Mouse (Mus musculus): ENCODE data around the gene Nutf2. TPM values are rescaled to one million over a fixed set of nuclear protein-coding genes. Genes with fewer than 3 reads are reported as not detected.

Nutf2 gene
- 23.4 TPM for total RNA-seq (2023)

DNA sequence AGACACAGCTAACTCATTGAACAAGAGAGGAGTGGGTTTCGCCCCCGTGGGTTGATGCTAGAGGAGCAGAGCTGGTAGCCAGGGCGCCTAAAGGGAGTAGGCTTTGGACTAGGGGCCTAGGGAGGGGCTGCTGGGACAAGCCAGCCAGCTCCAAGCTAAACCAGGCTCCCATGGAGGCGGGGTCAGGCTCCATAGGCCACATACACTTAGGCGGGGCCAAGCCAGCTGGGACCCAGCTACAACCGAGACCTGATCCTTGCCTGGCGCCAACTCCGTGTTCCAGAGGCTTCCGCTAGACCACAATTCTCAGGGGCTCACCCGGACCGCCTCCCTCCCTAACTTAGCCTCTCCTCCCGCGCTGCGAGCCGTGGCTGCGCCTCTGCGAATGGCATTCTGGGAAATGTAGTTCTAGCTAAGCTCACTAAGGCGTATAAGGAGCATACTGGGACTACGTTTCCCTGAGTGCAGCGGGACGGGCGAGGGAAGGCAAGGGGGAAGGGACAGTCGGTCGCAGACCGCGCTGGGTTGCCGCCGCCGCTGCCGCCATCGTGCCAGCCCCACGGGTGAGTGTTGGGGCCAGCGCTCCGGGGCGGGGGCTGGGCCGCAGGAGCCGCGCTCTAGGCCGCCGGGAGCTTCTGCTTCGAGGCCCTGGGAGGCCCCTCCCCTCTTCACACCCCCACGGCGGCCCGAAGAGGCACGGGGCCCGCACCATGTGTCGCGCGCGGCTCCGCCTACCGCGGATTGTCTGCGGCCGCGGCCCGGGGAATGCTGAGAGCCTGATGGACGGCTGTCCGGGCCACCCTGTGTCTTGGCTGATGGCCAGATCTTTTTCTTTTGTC, at the start of gene Nutf2:
Gene Nutf2, plus strand, starts transcription at position 438 of the 839 bp plus-strand sequence.

DNA sequence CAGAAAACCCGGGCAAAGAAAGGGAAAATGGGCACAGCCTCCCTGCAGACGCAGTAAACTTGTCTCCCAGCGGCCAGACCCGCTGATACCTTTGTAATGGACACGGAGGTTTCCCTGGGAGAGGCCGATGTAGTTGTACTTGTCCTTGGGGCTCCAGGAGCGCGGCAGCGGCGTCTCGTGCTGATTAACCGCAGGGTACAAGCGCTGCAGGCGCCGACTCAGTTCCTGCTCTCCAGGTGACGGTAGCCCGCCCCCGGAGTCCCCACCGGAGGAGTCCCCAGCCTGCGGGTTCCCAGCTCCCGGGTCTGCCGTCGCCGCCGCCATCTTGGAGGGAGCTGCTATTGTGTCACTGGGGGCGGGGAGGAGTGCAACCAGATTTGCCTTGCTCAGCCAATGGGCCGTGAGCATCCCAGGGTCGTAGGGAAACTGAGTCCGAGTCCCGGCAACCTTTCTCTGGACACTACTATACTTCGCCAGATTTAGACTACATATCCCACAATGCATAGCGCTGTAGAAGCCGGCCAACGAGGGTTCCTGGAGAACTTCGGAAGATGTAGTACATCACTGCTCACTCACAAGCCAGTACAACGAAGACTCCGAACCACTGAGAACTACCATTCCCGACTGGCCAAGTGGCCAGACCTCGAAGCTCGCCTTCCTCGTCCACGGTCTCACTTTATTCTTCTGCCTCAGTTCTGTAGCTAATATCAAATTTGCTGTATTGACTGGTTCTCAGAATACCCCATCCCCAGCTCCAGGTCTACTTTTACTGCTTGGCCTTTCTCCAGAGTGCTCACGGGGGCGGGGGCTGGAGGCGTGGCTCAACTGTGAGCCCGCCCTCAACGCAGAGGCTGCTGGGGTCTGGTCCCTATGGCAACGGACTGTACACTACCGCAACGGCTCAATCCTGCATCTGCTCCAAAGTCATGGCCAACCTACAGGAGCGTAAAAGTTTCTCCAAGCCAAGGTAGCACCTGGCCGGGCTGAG, 33.2 kb upstream of the Nutf2 start, which contains the start of the genes Ranbp10 and Tsnaxip1:
Gene Ranbp10, minus strand, starts transcription at position 490 of the 988 bp plus-strand sequence.
Gene Tsnaxip1, plus strand, starts transcription at position 871 of the 988 bp plus-strand sequence.

DNA sequence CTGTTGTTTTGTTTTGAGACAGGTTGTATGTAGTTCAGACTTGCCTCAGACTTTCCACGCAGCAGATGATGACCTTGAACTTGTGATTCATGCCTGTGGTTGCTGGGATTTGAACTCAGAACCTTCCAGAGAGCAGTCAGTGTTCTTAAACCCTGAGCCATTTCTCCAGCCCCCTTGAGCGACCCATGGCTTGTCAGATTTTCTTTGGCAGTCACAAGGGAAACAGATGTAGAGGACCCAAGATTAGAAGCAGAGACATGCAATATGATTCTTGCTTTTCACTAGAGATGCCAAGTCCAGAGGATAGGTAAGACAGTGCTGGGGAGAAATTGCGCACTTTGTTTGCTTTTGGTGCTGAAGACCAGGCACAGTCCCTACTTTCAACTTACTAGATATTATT, 7.2 kb upstream of the Nutf2 start, which contains the start of gene Cenpt:
Gene Cenpt, minus strand, starts transcription at position 101 of the 400 bp plus-strand sequence.

DNA sequence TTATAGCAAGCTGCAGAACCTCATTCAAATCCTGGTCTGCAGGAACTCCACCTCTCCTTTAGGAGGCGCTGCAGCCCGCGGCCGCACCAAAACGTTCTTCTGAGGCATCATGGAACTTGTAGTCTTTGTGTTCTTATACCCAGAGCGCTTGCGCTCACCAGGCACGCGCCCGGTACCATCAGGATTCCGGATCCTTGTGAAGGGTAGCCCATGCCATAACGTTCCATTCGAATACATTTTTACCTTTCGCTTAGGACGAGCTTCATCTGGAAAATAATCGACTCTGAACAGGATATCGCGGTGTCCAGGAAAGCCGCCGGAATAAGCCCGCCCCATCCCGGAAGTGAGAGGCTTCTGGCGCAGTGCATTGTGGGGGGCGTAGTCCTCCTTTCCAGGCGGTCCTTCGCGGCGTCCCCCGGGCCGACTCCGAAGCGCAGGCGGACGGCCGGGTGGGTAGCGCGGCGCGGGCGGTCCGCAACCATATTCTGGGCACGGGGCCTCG, 5.6 kb upstream of the Nutf2 start, which contains the start of gene Thap11:
Gene Thap11, plus strand, starts transcription at position 418 of the 502 bp plus-strand sequence.

DNA sequence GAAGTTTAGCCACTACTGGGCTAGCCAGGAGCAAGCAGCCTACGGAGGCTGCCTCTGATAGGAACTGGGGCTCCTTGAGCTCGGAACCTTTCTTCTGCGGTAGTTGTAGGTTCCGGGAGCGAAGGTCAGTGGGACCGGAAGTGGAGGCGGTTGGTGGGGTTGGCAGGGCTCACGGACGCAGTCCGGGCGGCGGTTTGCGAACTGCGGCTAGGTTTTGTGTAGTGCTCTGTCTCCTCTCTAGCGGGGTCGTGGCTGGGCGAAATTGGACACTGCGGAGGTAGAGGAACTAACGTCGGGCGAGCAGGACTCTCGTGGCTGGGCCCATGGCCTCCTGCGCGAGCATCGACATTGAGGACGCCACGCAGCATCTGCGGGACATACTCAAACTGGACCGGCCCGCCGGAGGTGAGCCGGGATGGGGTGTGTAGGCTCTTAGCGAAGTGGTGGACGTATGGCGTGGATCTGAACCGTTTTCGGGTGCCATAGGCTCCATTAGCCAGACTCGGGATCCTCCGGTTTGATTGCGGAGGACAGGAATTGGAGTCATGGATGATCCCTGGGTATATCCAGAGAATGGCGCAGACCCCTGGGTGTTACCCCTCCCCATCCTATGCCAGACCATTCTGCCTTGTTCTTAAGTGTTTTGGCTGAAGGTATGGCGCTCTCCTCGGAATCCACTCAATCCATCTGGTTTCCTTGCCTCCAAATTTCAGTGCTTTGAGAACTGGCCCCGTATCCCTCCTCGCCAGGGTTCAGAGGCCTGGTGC, 20.6 kb downstream of the Nutf2 start, which contains the start of gene Edc4:
Gene Edc4, plus strand, starts transcription at position 128 of the 767 bp plus-strand sequence.

DNA sequence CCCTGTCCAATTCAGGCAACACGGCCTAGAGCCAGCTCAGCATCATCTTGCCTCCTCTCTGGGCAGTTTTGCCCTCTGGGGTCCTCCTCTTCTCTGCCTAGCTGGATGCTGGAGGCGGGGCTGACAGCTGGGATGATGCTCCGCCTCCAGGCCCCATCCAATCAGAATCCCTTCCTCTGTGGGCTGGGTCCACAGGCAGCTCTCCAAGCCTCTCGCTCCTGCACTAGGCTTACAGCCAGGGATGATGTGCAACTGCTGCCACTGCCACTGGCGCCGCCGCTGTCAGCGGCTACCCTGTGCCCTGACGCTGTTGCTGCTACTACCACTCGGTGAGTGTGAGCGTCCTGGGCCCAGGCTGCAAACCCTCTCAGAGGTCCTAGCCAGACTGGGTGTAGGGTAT, 33.0 kb downstream of the Nutf2 start, which contains the start of gene Nrn1l:
Gene Nrn1l, plus strand, starts transcription at position 229 of the 400 bp plus-strand sequence.

DNA sequence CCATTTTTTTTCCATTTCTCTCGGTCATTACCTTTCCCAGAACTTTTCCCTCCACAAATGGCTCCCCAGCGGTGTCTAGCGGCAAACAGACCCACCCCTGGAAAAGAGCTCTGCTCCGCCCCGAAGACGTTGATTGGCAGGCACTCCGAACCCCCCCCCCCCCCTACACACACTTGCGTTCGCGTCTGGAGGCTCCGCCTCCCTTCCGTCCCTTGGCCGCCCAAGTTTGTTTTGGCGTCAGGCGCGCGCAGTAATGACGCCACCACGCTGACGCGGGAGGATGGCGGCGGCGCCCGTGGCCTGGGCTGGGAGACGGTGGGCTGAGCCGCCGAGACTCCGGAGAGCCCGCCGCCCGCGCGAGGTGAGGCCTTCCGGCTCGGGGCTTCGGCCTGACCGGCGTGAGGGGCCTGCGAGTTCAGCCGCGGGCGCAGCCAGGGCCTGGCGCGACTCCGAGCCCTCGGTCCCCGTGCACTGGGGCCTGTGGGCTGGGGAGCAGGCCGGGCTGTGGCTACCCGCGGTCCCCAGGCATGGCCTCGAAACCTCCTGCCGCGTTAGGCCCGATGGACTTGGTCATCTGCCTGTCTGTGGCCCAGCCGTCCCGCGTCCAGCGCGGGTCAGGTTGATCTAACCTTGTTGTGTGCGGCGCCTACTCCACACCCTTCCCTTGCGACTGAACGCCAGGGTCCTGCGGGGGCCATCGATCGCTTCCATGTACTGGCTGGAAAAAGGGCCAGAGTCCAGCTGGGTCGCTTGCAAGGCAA, 40.0 kb downstream of the Nutf2 start, which contains the start of gene Pskh1:
Gene Pskh1, plus strand, starts transcription at position 262 of the 761 bp plus-strand sequence.

Other genes starting within 250 kb of the Nutf2 start
- gene Ctcf, start 224.0 kb upstream of the Nutf2 start, total RNA-seq (2023) = 147 TPM
- gene Agrp, start 223.2 kb upstream of the Nutf2 start, total RNA-seq (2023) = not detected
- gene Carmil2, start 174.3 kb upstream of the Nutf2 start, total RNA-seq (2023) = 141 TPM
- 53.3 TPM for gene Acd, start 159.5 kb upstream of the Nutf2 start, total RNA-seq (2023)
- gene Pard6a, start 159.4 kb upstream of the Nutf2 start, total RNA-seq (2023) = 8.4 TPM
- gene 4933405L10Rik, start 152.9 kb upstream of the Nutf2 start, total RNA-seq (2023) = not detected
- gene Enkd1, start 152.4 kb upstream of the Nutf2 start, total RNA-seq (2023) = 1.3 TPM
- 2.9 TPM for gene Gfod2, start 101.9 kb upstream of the Nutf2 start, total RNA-seq (2023)
- gene Ranbp10, start 33.2 kb upstream of the Nutf2 start, total RNA-seq (2023) = 141 TPM
- gene Tsnaxip1, start 32.8 kb upstream of the Nutf2 start, total RNA-seq (2023) = not detected
- gene Cenpt, start 7.3 kb upstream of the Nutf2 start, total RNA-seq (2023) = 30.7 TPM
- gene Thap11, start 5.4 kb upstream of the Nutf2 start, total RNA-seq (2023) = 15.0 TPM
- 92.0 TPM for gene Edc4, start 20.3 kb downstream of the Nutf2 start, total RNA-seq (2023)
- 1.1 TPM for gene Nrn1l, start 33.0 kb downstream of the Nutf2 start, total RNA-seq (2023)
- 21.4 TPM for gene Pskh1, start 39.9 kb downstream of the Nutf2 start, total RNA-seq (2023)
- 3.2 TPM for gene Ctrl, start 73.3 kb downstream of the Nutf2 start, total RNA-seq (2023)
- 123 TPM for gene Psmb10, start 77.9 kb downstream of the Nutf2 start, total RNA-seq (2023)
- gene Lcat, start 82.8 kb downstream of the Nutf2 start, total RNA-seq (2023) = not detected
- 11.3 TPM for gene Slc12a4, start 105.5 kb downstream of the Nutf2 start, total RNA-seq (2023)
- not detected for gene Dpep3, start 118.8 kb downstream of the Nutf2 start, total RNA-seq (2023)
- gene Dus2, start 130.8 kb downstream of the Nutf2 start, total RNA-seq (2023) = 11.4 TPM
- not detected for gene Dpep2nb, start 145.4 kb downstream of the Nutf2 start, total RNA-seq (2023)
- gene Ddx28, start 151.3 kb downstream of the Nutf2 start, total RNA-seq (2023) = 5.6 TPM
- 181 TPM for gene Nfatc3, start 198.3 kb downstream of the Nutf2 start, total RNA-seq (2023)

Measured in CD4-positive naive resting alpha-beta T cell, adult 76 days (primary cell).